Mouse (Mus musculus): ENCODE measurements around the gene Acoxl. TPM values are rescaled to one million over a fixed set of nuclear protein-coding genes. Genes with fewer than 3 reads are reported as not detected.

Gene Acoxl
- polyA plus RNA-seq, 1 experiment: 1.7 TPM

GRCm38 (mm10) chr2:128111537-128111936, 272.9 kb downstream of the Acoxl start:
- no peak for TF ChIP-seq CTCF (IDR thresholded peaks at IDR 0.05; ENCODE audit: borderline replicate concordance, control insufficient read depth, extremely low read depth, insufficient read depth, low read length, poor library complexity)
- no peak for TF ChIP-seq POLR2A (IDR thresholded peaks at IDR 0.05; ENCODE audit: control insufficient read depth, extremely low read depth, insufficient read depth, low read length, poor library complexity)
- Histone ChIP-seq H3K4me1 (replicated peaks; ENCODE audit: control insufficient read depth, insufficient read depth, low read length) (peaks cover 2% of the 10 kb centered on the region), H3K27me3 (ENCODE audit: control insufficient read depth, insufficient read depth, low read length) (no peaks in the 10 kb centered on the region), H3K4me3 (ENCODE audit: control insufficient read depth, insufficient read depth, low read length) (no peak overlapping the region), H3K27ac (ENCODE audit: control insufficient read depth, insufficient read depth, low read length) (no peak overlapping the region), H3K36me3 (ENCODE audit: control insufficient read depth, insufficient read depth, low read length) (no peaks in the 10 kb centered on the region)
- no peak for DNase-seq
- WGBS: 10% methylated on average over 9 of the region's 9 CpGs

- TF ChIP-seq POLR2A (IDR thresholded peaks at IDR 0.05; ENCODE audit: control insufficient read depth, extremely low read depth, insufficient read depth, low read length, poor library complexity) (no peak), CTCF (IDR thresholded peaks at IDR 0.05; ENCODE audit: borderline replicate concordance, control insufficient read depth, extremely low read depth, insufficient read depth, low read length, poor library complexity) (no peak)
Measured at GRCm38 (mm10) chr2:128114621-128115020, 275.9 kb downstream of the Acoxl start.

GRCm38 (mm10) chr2:128115579-128115978, 276.9 kb downstream of the Acoxl start:
- no peak overlapping the region for H3K4me3 ChIP-seq (ENCODE audit: control insufficient read depth, insufficient read depth, low read length)
- H3K4me1 ChIP-seq (replicated peaks; ENCODE audit: control insufficient read depth, insufficient read depth, low read length): peaks cover 2% of the 10 kb centered on the region
- no peaks in the 10 kb centered on the region for H3K36me3 ChIP-seq (ENCODE audit: control insufficient read depth, insufficient read depth, low read length)
- no peak overlapping the region for H3K27ac ChIP-seq (ENCODE audit: control insufficient read depth, insufficient read depth, low read length)
- no peak for DNase-seq
- H3K27me3 ChIP-seq (ENCODE audit: control insufficient read depth, insufficient read depth, low read length): no peaks in the 10 kb centered on the region
- TF ChIP-seq POLR2A (IDR thresholded peaks at IDR 0.05; ENCODE audit: control insufficient read depth, extremely low read depth, insufficient read depth, low read length, poor library complexity): no peak
- no peak for TF ChIP-seq CTCF (IDR thresholded peaks at IDR 0.05; ENCODE audit: borderline replicate concordance, control insufficient read depth, extremely low read depth, insufficient read depth, low read length, poor library complexity)
- 94% methylated on average over 4 of the region's 4 CpGs for WGBS

More at GRCm38 (mm10) chr2:128114621-128115020, 275.9 kb downstream of the Acoxl start:
- Histone ChIP-seq H3K27me3 (ENCODE audit: control insufficient read depth, insufficient read depth, low read length) (no peaks in the 10 kb centered on the region), H3K36me3 (ENCODE audit: control insufficient read depth, insufficient read depth, low read length) (no peaks in the 10 kb centered on the region), H3K4me3 (ENCODE audit: control insufficient read depth, insufficient read depth, low read length) (no peak overlapping the region), H3K4me1 (replicated peaks; ENCODE audit: control insufficient read depth, insufficient read depth, low read length) (peaks cover 2% of the 10 kb centered on the region), H3K27ac (ENCODE audit: control insufficient read depth, insufficient read depth, low read length) (no peak overlapping the region)
- WGBS: 93% methylated on average over 3 of the region's 3 CpGs
- DNase-seq: no peak

GRCm38 (mm10) chr2:128117605-128118004, 278.9 kb downstream of the Acoxl start:
- H3K4me1 ChIP-seq (replicated peaks; ENCODE audit: control insufficient read depth, insufficient read depth, low read length): peaks cover 3% of the 10 kb centered on the region
- no peaks in the 10 kb centered on the region for H3K27me3 ChIP-seq (ENCODE audit: control insufficient read depth, insufficient read depth, low read length)
- TF ChIP-seq CTCF (IDR thresholded peaks at IDR 0.05; ENCODE audit: borderline replicate concordance, control insufficient read depth, extremely low read depth, insufficient read depth, low read length, poor library complexity) (no peak), POLR2A (IDR thresholded peaks at IDR 0.05; ENCODE audit: control insufficient read depth, extremely low read depth, insufficient read depth, low read length, poor library complexity) (no peak)
- 25% methylated on average over 7 of the region's 7 CpGs for WGBS
- H3K4me3 ChIP-seq (ENCODE audit: control insufficient read depth, insufficient read depth, low read length): no peak overlapping the region
- H3K27ac ChIP-seq (ENCODE audit: control insufficient read depth, insufficient read depth, low read length): no peak overlapping the region
- H3K36me3 ChIP-seq (ENCODE audit: control insufficient read depth, insufficient read depth, low read length): no peaks in the 10 kb centered on the region
- DNase-seq: no peak

- 94% methylated on average over 9 of the region's 9 CpGs for WGBS
- Histone ChIP-seq H3K4me3 (ENCODE audit: control insufficient read depth, insufficient read depth, low read length) (no peak overlapping the region), H3K36me3 (ENCODE audit: control insufficient read depth, insufficient read depth, low read length) (no peaks in the 10 kb centered on the region), H3K4me1 (replicated peaks; ENCODE audit: control insufficient read depth, insufficient read depth, low read length) (peaks cover 17% of the 10 kb centered on the region), H3K27me3 (ENCODE audit: control insufficient read depth, insufficient read depth, low read length) (peaks cover 11% of the 10 kb centered on the region), H3K27ac (ENCODE audit: control insufficient read depth, insufficient read depth, low read length) (no peak overlapping the region)
- DNase-seq: no peak
- TF ChIP-seq CTCF (IDR thresholded peaks at IDR 0.05; ENCODE audit: borderline replicate concordance, control insufficient read depth, extremely low read depth, insufficient read depth, low read length, poor library complexity) (no peak), POLR2A (IDR thresholded peaks at IDR 0.05; ENCODE audit: control insufficient read depth, extremely low read depth, insufficient read depth, low read length, poor library complexity) (no peak)
Measured at GRCm38 (mm10) chr2:128118971-128119370, 280.3 kb downstream of the Acoxl start.

GRCm38 (mm10) chr2:128122491-128122890, 283.8 kb downstream of the Acoxl start:
- no peak for TF ChIP-seq POLR2A (IDR thresholded peaks at IDR 0.05; ENCODE audit: control insufficient read depth, extremely low read depth, insufficient read depth, low read length, poor library complexity)
- TF ChIP-seq CTCF (IDR thresholded peaks at IDR 0.05; ENCODE audit: borderline replicate concordance, control insufficient read depth, extremely low read depth, insufficient read depth, low read length, poor library complexity): no peak; the same call in 1 of the 2 replicates
- Histone ChIP-seq H3K27me3 (ENCODE audit: control insufficient read depth, insufficient read depth, low read length) (peaks cover 21% of the 10 kb centered on the region), H3K4me3 (ENCODE audit: control insufficient read depth, insufficient read depth, low read length) (peak overlapping the region; percentile 6; the same call in 1 of the 2 replicates), H3K4me1 (replicated peaks; ENCODE audit: control insufficient read depth, insufficient read depth, low read length) (peaks cover 32% of the 10 kb centered on the region), H3K27ac (ENCODE audit: control insufficient read depth, insufficient read depth, low read length) (no peak overlapping the region), H3K36me3 (ENCODE audit: control insufficient read depth, insufficient read depth, low read length) (no peaks in the 10 kb centered on the region)
- WGBS: 2% methylated on average over 9 of the region's 9 CpGs
- DNase-seq: peak; percentile 82
